Mouse (Mus musculus): ENCODE results near the gene Cxcl5. TPM values are rescaled to one million over a fixed set of nuclear protein-coding genes. Genes with fewer than 3 reads are reported as not detected.

Gene Cxcl5
- polyA plus RNA-seq (2015; fragmentation: Nextera tagmentation; extraction: Ambion mirVana) = 0.51 and 0.71 TPM in 2 replicates

DNA sequence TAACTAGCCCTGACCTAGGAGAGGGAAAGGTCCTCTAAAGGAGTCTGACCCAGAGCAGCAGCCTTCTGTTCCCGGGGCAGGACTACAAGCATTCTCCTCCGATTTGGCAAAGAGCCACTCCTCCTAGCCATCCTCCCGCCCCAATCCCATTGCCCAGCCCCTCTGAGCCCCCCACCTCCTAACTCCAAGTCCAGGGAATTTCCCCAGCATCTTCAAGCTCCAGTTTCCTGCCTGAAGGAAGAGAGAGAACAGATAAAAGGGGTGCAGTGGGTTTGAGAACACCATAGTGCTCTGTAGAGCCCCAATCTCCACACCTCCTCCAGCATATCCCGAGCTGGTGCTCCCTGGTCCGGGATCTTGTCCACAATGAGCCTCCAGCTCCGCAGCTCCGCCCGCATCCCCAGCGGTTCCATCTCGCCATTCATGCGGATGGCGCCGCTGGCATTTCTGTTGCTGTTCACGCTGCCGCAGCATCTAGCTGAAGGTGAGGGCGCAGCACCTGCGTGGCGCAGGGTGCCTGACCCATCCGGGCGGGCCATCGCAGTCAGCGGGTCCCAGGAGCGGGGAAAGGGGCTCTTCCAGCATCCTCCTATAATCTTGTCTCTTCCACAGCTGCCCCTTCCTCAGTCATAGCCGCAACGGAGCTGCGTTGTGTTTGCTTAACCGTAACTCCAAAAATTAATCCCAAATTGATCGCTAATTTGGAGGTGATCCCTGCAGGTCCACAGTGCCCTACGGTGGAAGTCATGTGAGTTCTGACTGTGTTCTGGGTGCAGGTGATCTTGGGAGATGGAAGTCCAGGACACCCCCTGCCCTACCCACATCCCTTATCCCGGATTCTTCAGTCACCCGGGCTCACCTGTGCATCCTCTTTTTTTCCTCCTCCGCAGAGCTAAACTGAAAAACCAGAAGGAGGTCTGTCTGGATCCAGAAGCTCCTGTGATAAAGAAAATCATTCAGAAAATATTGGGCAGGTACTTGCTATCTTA lies at the start of gene Cxcl5:
Gene Cxcl5 (plus strand): TSS at position 284 of the 989 bp plus-strand sequence.
- H3K4me3 ChIP-seq = peak within 1 kb of the TSS; percentile 43
- peak within 1 kb of the TSS; percentile 54 for H3K9ac ChIP-seq
- H3K4me2 ChIP-seq (replicated peaks) = peak within 1 kb of the TSS; percentile 71
- H3K27ac ChIP-seq = no peak within 1 kb of the TSS
- no peaks in the 10 kb centered on the region for H3K36me3 ChIP-seq
- ATAC-seq (ENCODE audit: low FRiP score, low read depth) = peak; percentile 17; the same call in 1 of the 2 replicates
- peaks cover 23% of the 10 kb centered on the region for H3K27me3 ChIP-seq
- 6% methylated on average over 32 of the region's 32 CpGs for WGBS
- peaks cover 26% of the 10 kb centered on the region for H3K4me1 ChIP-seq
- no peaks in the 10 kb centered on the region for H3K9me3 ChIP-seq

DNA sequence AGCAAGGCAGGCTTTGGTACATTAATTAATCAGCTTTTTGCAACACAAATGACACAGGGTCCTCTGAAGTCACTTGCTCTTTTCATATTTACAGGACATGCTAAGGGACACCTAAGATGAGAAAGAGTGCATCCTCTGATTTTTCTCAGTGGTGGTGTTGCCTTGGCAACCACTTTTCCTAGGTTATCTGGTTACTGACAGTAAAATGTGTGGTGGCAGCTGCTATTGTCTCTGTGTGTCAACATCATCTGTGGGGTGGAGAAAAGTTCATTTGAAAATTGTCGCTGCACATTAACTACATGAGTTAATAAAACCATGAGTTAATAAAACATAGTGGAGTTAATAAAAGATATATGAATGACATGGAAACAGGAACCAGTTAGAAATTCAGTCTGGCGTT lies 47.8 kb upstream of the Cxcl5 start:
- Histone ChIP-seq H3K36me3 (no peaks in the 10 kb centered on the region), H3K4me1 (no peaks in the 10 kb centered on the region), H3K9me3 (no peaks in the 10 kb centered on the region), H3K4me3 (no peak overlapping the region), H3K27ac (no peak overlapping the region), H3K27me3 (no peaks in the 10 kb centered on the region), H3K9ac (no peak overlapping the region), H3K4me2 (replicated peaks) (no peak overlapping the region)
- no peak for ATAC-seq (ENCODE audit: low FRiP score, low read depth)
- 71% methylated on average over 2 of the region's 2 CpGs for WGBS

GRCm38 (mm10) chr5:90717937-90718336 lies 41.2 kb upstream of the Cxcl5 start:
- Histone ChIP-seq H3K27me3 (no peaks in the 10 kb centered on the region), H3K4me1 (no peaks in the 10 kb centered on the region), H3K9me3 (no peaks in the 10 kb centered on the region), H3K4me2 (replicated peaks) (no peak overlapping the region), H3K4me3 (no peak overlapping the region), H3K27ac (no peak overlapping the region), H3K36me3 (no peaks in the 10 kb centered on the region), H3K9ac (no peak overlapping the region)
- 85% methylated on average over 1 of the region's 1 CpGs for WGBS
- ATAC-seq (ENCODE audit: low FRiP score, low read depth) = no peak

DNA sequence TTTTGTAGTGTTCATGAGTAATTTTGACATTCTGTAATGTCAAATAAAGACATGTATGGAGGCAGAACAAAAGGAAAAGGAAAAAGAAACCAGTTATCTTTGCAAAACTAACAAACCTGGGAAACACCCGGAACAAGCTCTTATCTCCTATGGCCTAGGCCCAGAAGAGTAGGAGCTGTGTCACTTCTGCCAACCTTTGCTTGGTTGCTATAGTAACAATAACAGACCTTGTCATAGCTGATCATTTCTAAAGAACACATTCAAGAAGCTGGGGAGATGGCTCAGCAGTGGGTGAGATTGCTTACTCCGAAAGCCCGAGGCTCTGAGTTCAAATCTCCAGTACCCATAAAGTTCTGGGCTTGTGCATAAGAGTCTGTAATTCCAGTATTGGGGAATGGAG lies 36.5 kb upstream of the Cxcl5 start:
- Histone ChIP-seq H3K9ac (no peak overlapping the region), H3K27me3 (no peaks in the 10 kb centered on the region), H3K4me3 (no peak overlapping the region), H3K4me2 (replicated peaks) (no peak overlapping the region), H3K9me3 (no peaks in the 10 kb centered on the region), H3K4me1 (no peaks in the 10 kb centered on the region), H3K36me3 (no peaks in the 10 kb centered on the region), H3K27ac (no peak overlapping the region)
- WGBS = 95% methylated on average over 3 of the region's 3 CpGs
- no peak for ATAC-seq (ENCODE audit: low FRiP score, low read depth)

- Histone ChIP-seq H3K4me1 (0 out of 2 replicates have a peak, but pooled peaks cover 3% of the 10 kb centered on the region), H3K9me3 (no peaks in the 10 kb centered on the region), H3K36me3 (no peaks in the 10 kb centered on the region), H3K4me3 (no peak overlapping the region), H3K9ac (no peak overlapping the region), H3K27me3 (no peaks in the 10 kb centered on the region), H3K27ac (no peak overlapping the region), H3K4me2 (replicated peaks) (no peak overlapping the region)
- WGBS = 34% methylated on average over 3 of the region's 3 CpGs
- no peak for ATAC-seq (ENCODE audit: low FRiP score, low read depth)
Observed at GRCm38 (mm10) chr5:90728254-90728653, 30.9 kb upstream of the Cxcl5 start.

- Histone ChIP-seq H3K4me2 (replicated peaks) (no peak overlapping the region), H3K4me1 (0 out of 2 replicates have a peak, but pooled peaks cover 3% of the 10 kb centered on the region), H3K9ac (no peak overlapping the region), H3K27ac (no peak overlapping the region), H3K36me3 (no peaks in the 10 kb centered on the region), H3K9me3 (no peaks in the 10 kb centered on the region), H3K4me3 (no peak overlapping the region), H3K27me3 (no peaks in the 10 kb centered on the region)
- 61% methylated on average over 4 of the region's 4 CpGs for WGBS
- no peak for ATAC-seq (ENCODE audit: low FRiP score, low read depth)
Observed at GRCm38 (mm10) chr5:90731480-90731879, 27.7 kb upstream of the Cxcl5 start.

GRCm38 (mm10) chr5:90742029-90742428 lies 17.1 kb upstream of the Cxcl5 start:
- no peak for ATAC-seq (ENCODE audit: low FRiP score, low read depth)
- Histone ChIP-seq H3K4me1 (no peaks in the 10 kb centered on the region), H3K9me3 (no peaks in the 10 kb centered on the region), H3K4me3 (no peak overlapping the region), H3K27me3 (no peaks in the 10 kb centered on the region), H3K27ac (no peak overlapping the region), H3K9ac (no peak overlapping the region), H3K36me3 (no peaks in the 10 kb centered on the region), H3K4me2 (replicated peaks) (no peak overlapping the region)
- WGBS = 67% methylated on average over 4 of the region's 4 CpGs

DNA sequence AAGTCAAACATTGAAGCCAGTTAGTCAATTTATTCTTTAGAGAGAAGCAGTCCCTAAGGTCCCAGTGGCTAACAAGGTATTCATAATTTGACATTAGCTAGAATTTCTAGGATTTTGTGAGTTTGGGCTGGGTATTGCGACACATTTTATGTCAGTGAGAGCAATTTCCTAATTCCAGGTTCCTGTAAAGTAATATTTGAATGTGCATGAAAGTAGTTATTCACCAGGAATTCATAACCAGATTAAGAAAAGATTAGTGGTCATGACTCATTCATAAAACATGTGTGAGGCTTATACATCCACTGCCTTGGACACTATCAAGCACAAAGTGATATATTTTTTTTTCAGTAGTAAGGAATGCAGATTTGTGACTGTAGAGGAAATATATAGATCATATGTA lies 5.2 kb upstream of the Cxcl5 start:
- no peaks in the 10 kb centered on the region for H3K9me3 ChIP-seq
- no peak overlapping the region for H3K9ac ChIP-seq
- WGBS = 89% methylated on average over 1 of the region's 1 CpGs
- H3K36me3 ChIP-seq = no peaks in the 10 kb centered on the region
- no peak overlapping the region for H3K27ac ChIP-seq
- H3K4me1 ChIP-seq = peaks cover 19% of the 10 kb centered on the region
- no peak for ATAC-seq (ENCODE audit: low FRiP score, low read depth)
- H3K4me2 ChIP-seq (replicated peaks) = no peak overlapping the region
- H3K27me3 ChIP-seq = peaks cover 4% of the 10 kb centered on the region
- no peak overlapping the region for H3K4me3 ChIP-seq

GRCm38 (mm10) chr5:90758020-90758605 lies 1.0 kb upstream of the Cxcl5 start:
- Histone ChIP-seq H3K9me3 (no peaks in the 10 kb centered on the region), H3K4me1 (peaks cover 26% of the 10 kb centered on the region), H3K27me3 (peaks cover 23% of the 10 kb centered on the region), H3K36me3 (no peaks in the 10 kb centered on the region), H3K27ac (no peak overlapping the region), H3K9ac (no peak overlapping the region), H3K4me3 (no peak overlapping the region), H3K4me2 (replicated peaks) (no peak overlapping the region)
- ATAC-seq (ENCODE audit: low FRiP score, low read depth) = no peak
- WGBS = 32% methylated on average over 5 of the region's 5 CpGs

GRCm38 (mm10) chr5:90760303-90760702 lies 1.1 kb downstream of the Cxcl5 start:
- Histone ChIP-seq H3K4me2 (replicated peaks) (no peak overlapping the region), H3K36me3 (no peaks in the 10 kb centered on the region), H3K9me3 (no peaks in the 10 kb centered on the region), H3K27ac (no peak overlapping the region), H3K27me3 (peaks cover 23% of the 10 kb centered on the region), H3K9ac (no peak overlapping the region), H3K4me3 (no peak overlapping the region), H3K4me1 (peaks cover 26% of the 10 kb centered on the region)
- 70% methylated on average over 4 of the region's 4 CpGs for WGBS
- no peak for ATAC-seq (ENCODE audit: low FRiP score, low read depth)

DNA sequence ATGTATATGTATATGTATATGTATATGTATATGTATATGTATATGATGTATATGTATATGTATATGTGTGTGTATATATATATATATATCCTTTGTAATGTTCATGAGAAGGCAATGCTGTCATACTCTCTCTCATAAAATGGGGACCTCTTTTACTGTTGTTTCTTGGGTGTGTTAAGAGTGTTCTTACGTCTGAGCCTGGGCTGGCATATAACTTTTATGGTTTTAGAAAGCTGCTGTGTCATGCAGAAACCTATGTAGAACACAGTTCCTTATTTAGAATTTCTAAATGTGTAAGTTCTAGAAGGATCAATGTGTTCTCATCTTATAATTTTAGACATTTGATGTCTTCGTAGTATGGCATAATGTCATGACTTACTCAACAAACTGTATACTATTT lies 1.7 kb downstream of the Cxcl5 start:
- no peak for ATAC-seq (ENCODE audit: low FRiP score, low read depth)
- 78% methylated on average over 2 of the region's 2 CpGs for WGBS
- no peak overlapping the region for H3K27ac ChIP-seq
- no peak overlapping the region for H3K9ac ChIP-seq
- H3K4me3 ChIP-seq = no peak overlapping the region
- H3K36me3 ChIP-seq = no peaks in the 10 kb centered on the region
- no peak overlapping the region for H3K4me2 ChIP-seq (replicated peaks)
- peaks cover 26% of the 10 kb centered on the region for H3K4me1 ChIP-seq
- H3K27me3 ChIP-seq = peaks cover 26% of the 10 kb centered on the region
- H3K9me3 ChIP-seq = no peaks in the 10 kb centered on the region

DNA sequence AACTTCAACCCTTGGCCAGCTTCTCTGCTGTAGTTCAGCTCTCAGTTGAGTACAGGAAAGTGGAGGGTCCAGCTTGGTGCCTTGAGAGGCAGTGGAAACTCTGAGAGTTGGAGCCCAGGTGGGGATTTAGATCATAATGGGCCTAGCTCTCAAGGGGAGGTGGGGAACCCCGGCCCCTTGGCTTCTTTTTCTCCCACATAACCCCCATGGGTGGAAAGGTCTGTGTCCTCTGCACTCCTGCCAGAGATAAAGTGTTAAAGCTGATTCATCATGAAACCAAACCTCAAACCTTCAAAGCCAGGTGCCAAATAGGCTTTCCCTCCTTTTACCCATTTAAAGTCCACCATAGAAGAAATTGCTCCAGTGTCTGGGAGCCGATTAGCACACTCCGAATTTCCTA lies 2.7 kb downstream of the Cxcl5 start:
- H3K4me2 ChIP-seq (replicated peaks) = no peak overlapping the region
- no peaks in the 10 kb centered on the region for H3K36me3 ChIP-seq
- H3K4me3 ChIP-seq = no peak overlapping the region
- no peaks in the 10 kb centered on the region for H3K9me3 ChIP-seq
- H3K27ac ChIP-seq = no peak overlapping the region
- peaks cover 26% of the 10 kb centered on the region for H3K4me1 ChIP-seq
- no peak for ATAC-seq (ENCODE audit: low FRiP score, low read depth)
- H3K9ac ChIP-seq = no peak overlapping the region
- whole genome bisulfite sequencing = 81% methylated on average over 3 of the region's 3 CpGs
- H3K27me3 ChIP-seq = peaks cover 29% of the 10 kb centered on the region
